Mouse (Mus musculus) liver, embryonic 14.5 days (tissue): Measurements from ENCODE around the gene Sf3a1.

Source experiments
- CTCF ChIP-seq: IDR thresholded peaks from 2 replicates; pipeline ENCODE4 v1.5.1; 2016; ENCODE audit warnings: antibody characterized with exemption, low read depth, control low read depth
- EP300 ChIP-seq: IDR thresholded peaks from 2 replicates; pipeline ENCODE4 v1.6.1; 2016; ENCODE audit warnings: antibody characterized with exemption, low read depth

DNA sequence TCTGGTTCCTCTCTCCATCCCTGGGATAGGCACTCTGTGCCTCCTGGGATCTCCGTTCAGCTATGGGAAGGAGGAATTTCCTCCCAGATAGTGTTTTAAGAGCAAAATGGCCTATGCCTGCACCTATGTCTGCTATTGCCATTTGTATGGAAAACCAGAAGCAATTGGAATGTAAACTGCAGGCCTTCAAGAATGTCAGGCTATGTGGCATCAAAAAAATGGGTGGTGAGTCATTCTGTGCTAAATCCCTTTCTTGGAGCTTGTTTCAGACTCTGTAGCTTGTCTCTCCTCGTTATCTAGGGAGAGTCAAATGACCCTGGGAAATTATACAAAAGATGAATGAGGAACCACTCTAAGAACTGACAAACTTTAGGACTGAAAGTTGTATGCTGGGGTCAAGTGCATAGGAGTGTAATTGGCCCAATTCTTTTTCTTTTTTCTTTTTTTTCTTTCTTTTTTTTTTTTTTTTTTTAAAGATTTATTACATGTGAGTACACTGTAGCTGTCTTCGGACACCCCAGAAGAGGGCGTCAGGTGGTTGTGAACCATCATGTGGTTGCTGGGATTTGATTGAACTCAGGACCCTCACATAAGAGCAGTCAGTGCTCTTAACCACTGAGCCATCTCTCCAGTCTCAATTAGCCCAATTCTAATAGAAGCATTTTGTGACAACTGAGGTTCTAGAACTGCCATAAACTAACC is 24.3 kb downstream of the Sf3a1 start:
- TF ChIP-seq CTCF (no peak), EP300 (no peak)
